Mouse (Mus musculus): ENCODE data around the gene Bloc1s1.

Bloc1s1 gene

GRCm38 (mm10) chr10:128931441-128931840 is 7.6 kb upstream of the Bloc1s1 start:
- DNase-seq (ENCODE audit: low read depth, low spot score): no peak

GRCm38 (mm10) chr10:128929638-128930378 is 6.0 kb upstream of the Bloc1s1 start:
- no peak for DNase-seq (ENCODE audit: low read depth, low spot score)

DNA sequence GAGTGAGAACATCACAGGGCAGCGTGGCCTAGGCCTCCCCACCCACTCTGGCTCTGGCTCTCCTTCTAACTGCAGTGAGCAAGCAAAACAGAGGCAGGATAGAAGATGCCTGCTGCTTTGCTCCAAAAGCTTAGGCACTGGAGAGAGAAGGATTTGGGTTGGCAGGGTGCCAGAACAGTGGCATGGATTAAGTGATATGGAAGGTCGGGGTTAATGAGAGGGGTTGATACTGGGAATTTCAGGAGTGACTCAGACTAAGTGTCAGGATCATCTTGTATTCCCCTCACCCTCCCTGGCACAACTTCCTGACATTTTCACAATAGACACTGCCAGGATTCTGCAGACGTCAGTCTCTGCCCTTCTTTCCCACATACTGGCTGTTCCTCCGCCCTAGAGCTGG is 4.5 kb upstream of the Bloc1s1 start:
- DNase-seq (ENCODE audit: low read depth, low spot score): no peak

DNA sequence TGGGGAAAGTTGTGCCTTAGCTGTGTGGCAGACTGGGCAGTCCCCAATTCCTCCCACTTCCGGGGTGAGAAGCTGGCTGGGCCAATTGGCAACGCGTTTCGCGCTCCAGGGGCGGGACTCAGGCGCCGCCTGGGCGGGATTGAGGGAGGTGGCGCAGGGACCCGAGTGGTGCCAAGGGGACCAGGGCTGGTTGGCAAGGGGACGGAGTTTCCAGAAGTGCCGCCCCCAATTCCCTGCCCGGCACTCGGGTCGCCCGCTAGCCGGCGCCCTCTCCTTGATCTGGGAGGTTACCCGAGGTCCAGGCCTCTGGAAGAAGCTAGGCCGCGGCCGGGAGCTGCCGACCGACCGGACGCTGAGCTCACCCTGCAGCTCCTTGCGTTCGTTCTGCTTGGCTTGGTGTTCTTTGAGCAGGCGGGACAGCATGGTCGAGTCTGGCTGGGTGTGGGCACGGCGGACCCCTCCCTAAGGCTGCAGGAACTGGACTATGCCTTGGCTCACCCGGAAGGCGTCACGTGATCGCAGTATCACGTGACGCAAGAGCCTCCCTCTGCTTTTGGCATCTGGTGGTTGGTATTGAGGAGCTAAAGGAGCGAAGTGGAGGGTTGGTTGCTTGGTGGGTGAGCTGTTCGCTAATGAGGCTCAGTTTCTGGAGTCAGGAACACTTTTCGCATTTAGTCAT is 683 bp downstream of the Bloc1s1 start:
- DNase-seq (ENCODE audit: low read depth, low spot score): peak; percentile 81

DNA sequence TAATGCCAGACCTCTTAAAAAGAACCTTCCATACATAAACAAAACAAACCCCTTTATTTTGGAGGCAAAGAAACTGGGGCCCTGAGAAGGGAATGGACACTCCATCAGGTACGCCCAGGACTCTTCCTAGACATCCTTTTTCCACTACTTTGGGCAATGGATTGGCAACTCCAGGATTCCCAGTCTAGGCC is 1.1 kb downstream of the Bloc1s1 start, which contains the start of gene Rdh5:
TSS of gene Rdh5 (minus strand) at position 67 of the 191 bp plus-strand sequence.
- DNase-seq (ENCODE audit: low read depth, low spot score): no peak

DNA sequence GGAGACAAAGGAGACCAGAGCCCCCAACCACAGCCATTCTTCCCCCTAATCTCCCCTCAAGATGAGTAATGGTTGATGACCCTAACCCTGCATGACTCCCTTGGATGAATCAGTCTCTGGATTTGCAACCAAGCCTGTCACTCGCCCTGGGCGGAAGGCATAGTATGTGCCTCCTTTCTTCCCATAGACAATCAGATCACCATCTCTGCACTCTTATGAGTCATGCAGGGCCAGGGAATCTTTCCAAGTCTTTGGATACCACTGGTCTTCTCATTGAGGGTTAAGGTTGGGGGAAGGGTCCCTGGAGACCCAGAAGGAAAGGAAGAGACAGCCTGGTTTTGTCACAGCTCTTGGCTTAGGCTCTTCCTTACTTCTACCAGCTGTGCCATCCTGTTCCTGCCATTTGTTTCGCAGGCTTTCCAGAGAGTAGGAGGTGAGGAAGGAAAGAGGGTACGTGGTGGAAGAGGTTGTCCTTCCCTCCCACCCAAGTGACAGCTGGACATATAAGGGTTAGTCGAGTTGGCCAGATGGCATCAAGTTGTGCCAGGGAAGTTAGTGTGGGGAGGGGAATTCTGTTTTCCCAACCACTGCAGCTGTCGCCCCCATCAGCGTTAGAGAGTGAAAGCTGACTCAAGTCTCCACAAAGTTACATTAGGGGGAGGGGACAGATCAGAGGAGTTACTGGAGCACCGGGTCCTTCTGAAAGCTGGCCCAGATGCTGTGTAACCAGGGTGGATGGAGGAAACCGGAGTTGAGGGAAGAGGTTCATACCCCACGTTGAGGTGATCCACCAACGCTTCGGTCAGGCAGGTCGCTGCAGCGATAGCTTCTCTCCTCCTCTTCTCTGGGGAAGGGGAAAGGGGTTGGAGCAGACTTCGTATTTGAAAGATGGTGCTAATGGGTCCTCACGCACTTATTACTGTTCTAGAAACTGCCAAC is 1.7 kb downstream of the Bloc1s1 start:
- no peak for DNase-seq (ENCODE audit: low read depth, low spot score)

GRCm38 (mm10) chr10:128921251-128921650 is 2.6 kb downstream of the Bloc1s1 start:
- DNase-seq (ENCODE audit: low read depth, low spot score): no peak

- no peak for DNase-seq (ENCODE audit: low read depth, low spot score)
These were observed 3.1 kb downstream of the Bloc1s1 start for GRCm38 (mm10) chr10:128920736-128921161.

DNA sequence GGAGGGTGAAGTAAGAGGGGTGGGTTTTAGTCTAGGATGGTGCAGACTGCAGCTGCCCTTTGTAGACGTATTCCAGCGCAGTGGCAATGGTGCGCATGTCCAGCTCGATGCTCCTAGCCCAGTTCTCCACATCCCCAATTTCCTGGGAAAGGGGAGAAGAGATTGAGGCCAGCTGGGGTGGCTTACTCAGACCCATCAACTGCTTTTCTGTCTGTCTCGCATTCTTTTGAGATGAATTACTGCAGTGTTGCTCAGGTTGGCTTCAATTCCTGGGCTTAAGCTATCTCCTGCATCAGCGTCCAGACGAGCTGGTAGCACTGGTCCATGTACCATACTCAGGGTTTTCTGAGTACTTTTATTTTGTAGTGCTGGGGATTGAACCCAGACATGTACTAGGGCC is 3.9 kb downstream of the Bloc1s1 start:
- DNase-seq (ENCODE audit: low read depth, low spot score): no peak

DNA sequence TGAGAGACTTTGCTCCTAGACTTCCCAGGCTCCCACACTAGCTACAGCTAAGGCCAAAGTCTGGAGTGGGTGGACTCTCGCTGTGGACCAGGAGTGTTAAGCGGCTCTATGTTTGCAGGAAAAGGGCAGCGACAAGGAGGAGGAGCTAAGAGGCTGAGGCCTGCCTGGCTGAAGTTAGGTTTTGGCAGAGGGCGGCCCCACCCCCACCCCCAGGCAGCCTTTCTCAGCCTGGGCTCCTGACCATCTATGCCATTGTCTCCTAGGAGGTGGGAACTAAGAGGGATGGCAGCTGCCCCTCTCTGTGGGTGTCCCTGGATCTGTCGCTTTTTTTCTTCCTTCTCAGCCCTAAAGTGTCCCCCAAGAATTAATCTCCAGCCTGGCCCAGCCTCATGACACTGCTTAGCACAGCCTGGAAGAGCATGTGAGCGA is 4.6 kb downstream of the Bloc1s1 start:
- no peak for DNase-seq (ENCODE audit: low read depth, low spot score)

GRCm38 (mm10) chr10:128918246-128918645 is 5.6 kb downstream of the Bloc1s1 start:
- no peak for DNase-seq (ENCODE audit: low read depth, low spot score)

DNA sequence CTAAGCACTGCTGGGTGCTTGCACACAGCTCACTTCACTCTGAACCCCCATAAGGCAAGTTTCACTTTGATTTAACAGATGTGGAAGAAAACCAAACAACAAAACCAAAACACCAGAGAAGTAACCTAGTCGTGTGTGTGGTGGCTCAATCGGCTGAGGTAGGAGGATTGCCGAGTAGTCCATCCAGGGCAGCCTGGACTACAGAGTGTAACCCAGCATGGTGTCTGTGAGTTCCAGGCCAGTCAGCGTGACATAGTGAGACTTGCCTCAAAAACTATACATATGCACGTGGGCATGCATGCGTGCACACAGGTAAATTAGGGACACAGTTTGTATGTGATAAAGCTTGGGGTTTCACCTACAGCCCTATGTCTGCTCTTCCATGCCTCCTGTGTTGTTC is 6.4 kb downstream of the Bloc1s1 start:
- no peak for DNase-seq (ENCODE audit: low read depth, low spot score)

DNA sequence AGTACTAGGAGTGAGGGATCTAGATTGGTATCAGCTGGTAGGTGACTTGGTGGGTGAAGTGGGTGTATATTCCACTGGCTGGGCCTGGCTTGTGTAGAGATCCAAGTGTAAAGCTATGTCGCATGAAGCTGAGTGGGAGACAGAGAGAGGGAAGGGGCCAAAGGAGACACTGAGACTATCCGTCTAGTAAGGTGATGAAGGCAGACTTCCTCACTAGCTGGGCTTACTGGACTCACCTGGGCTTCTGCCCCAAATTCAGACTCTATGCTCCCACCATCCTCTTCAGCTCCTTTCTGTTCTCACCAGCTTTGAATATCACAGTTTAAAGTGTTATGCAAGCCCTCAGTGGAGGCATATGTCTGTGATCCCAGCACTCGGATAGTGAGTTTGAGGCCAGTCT is 7.2 kb downstream of the Bloc1s1 start:
- DNase-seq (ENCODE audit: low read depth, low spot score): no peak

DNA sequence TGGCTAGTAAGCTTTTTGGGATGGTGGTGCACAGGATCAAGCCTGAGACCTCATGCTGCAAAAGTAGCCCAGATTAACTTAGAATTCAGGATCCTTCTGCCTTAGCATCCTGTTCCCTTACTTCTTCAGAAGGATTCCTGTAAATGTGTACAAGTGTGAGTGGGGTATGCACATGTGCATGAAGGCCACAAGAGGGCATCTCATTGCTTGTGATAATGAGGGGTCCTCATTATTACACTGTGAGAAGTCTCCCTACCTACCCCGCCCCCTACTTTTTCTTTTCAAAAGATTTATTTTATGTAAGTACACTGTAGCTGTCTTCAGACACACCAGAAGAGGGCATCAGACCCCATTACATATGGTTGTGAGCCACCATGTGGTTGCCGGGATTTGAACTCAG is 8.3 kb downstream of the Bloc1s1 start:
- no peak for DNase-seq (ENCODE audit: low read depth, low spot score)

- no peak for DNase-seq (ENCODE audit: low read depth, low spot score)
These were observed 10.1 kb downstream of the Bloc1s1 start for GRCm38 (mm10) chr10:128913696-128914095.

- DNase-seq (ENCODE audit: low read depth, low spot score): peak; percentile 73
These were observed 10.6 kb downstream of the Bloc1s1 start for GRCm38 (mm10) chr10:128913219-128913618.

DNA sequence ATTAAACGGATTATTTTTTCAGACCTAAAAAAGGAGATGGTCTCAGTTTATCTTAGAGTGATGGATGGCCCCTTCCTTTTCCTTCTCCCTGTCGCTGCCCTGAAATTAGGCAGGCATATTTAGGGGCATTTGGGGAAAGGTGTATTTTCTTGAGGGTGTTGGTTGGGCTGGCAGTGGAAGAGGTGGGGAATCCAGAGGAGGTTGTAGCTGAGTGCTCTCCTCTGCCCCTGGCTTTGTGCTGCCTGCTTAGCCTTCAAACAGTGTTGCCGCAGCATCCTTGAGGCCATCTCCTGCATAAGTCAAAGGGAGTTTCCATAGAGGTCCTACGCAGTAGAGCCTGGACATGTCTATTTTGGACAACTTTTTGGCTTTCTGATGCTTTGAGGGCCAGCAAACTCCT is 11.0 kb downstream of the Bloc1s1 start:
- no peak for DNase-seq (ENCODE audit: low read depth, low spot score)

GRCm38 (mm10) chr10:128912268-128912667 is 11.6 kb downstream of the Bloc1s1 start:
- no peak for DNase-seq (ENCODE audit: low read depth, low spot score)

GRCm38 (mm10) chr10:128911430-128911829 is 12.4 kb downstream of the Bloc1s1 start:
- DNase-seq (ENCODE audit: low read depth, low spot score): no peak

DNA sequence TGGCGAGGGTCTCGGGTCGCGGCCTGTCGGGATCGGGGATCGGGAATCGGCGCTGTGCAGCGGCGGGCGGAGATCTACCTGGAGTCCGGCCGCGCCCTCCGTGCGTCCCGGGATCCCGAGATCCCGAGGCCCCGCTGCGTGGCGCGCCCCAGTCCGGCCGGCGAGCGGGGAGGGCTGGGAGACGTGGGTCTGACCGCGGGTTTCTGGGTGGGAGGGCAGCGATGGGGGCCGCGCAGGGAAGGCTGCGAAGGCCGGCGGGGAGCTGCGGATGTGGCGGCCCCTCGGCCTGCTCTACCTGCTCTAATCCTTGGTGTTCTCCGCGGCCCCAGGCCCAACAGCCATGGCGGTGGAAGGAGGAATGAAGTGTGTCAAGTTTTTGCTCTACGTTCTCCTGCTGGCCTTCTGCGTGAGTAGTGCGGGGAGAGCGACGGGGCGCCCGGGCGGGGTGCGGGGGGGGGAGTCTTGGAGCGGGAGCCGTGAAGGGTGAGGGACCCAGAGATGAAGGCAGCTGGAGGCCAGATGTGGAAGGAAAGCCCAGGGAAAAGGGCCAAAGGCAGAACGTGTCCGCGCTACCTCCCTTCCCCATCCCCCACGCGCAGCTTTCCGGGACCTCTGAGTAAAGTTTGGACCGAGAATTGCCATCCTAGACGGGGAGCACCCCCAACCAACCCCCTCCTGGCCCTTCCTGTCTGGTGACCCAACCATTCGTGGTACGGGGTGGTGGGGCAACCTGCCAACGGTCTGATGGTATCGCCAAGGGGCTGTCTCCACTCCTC is 13.6 kb downstream of the Bloc1s1 start:
- no peak for DNase-seq (ENCODE audit: low read depth, low spot score)

GRCm38 (mm10) chr10:128909567-128910028 is 14.2 kb downstream of the Bloc1s1 start:
- no peak for DNase-seq (ENCODE audit: low read depth, low spot score)
